Comparison of ENCODE assay signal across 15 mouse cellular contexts in genomic region chr8:85084633-85085032, GRCm38 (mm10). TPM values are rescaled to one million over a fixed set of nuclear protein-coding genes. Genes with fewer than 3 reads are reported as not detected.
DNase-seq lines count a peak whose midpoint lies in the region; ATAC-seq and TF ChIP-seq lines count a peak whose summit lies in the region.
"Had no signal": no experiment of that assay in that cellular context is flagged by ENCODE, and none has a peak within 500 bp of the region (broad histone marks: within the 10 kb centered on the region; RNA-seq: fewer than 3 reads in every experiment).

No protein-coding gene starts in this region.

- peak overlapping the region; percentile 92 for H3K4me2 ChIP-seq in liver, embryonic 11.5 days
- H3K4me2 ChIP-seq in midbrain, embryonic 11.5 days: no peak overlapping the region

- no peak for ATAC-seq in liver, embryonic 11.5 days (replicated peaks; ENCODE audit: low FRiP score)
- ATAC-seq in common myeloid progenitor, adult 5-6 weeks (replicated peaks; ENCODE audit: low read depth, poor library complexity, severe bottlenecking): 0 out of 2 replicates have a peak, but pooled peaks have one; percentile 4
- ATAC-seq in midbrain, embryonic 11.5 days (ENCODE audit: low FRiP score): no peak
- ATAC-seq: forebrain, embryonic 13.5 days had no signal

- peaks cover 26% of the 10 kb centered on the region for H3K4me1 ChIP-seq in liver, embryonic 11.5 days (replicated peaks; ENCODE audit: control insufficient read depth, insufficient read depth, low read length)
- H3K4me1 ChIP-seq in E14TG2a.4 (replicated peaks; ENCODE audit: low read depth, low read length): peaks cover 33% of the 10 kb centered on the region
- peaks cover 7% of the 10 kb centered on the region for H3K4me1 ChIP-seq in midbrain, embryonic 11.5 days (ENCODE audit: control insufficient read depth, insufficient read depth, low read length)

- H3K4me3 ChIP-seq in liver, embryonic 11.5 days (ENCODE audit: low read depth, low read length): peak overlapping the region; percentile 75
- H3K4me3 ChIP-seq in E14TG2a.4 (replicated peaks; ENCODE audit: low read length): peak overlapping the region; percentile 89; the same call in 1 of the 2 replicates
- no peak overlapping the region for H3K4me3 ChIP-seq in midbrain, embryonic 11.5 days (ENCODE audit: low read depth, low read length)
- H3K4me3 ChIP-seq: forebrain, embryonic 13.5 days had no signal

- WGBS in liver, embryonic 11.5 days: 53% methylated on average over 8 of the region's 8 CpGs
- WGBS in midbrain, embryonic 11.5 days: 86% methylated on average over 8 of the region's 8 CpGs

- H3K36me3 ChIP-seq in liver, embryonic 11.5 days (ENCODE audit: control insufficient read depth, insufficient read depth, low read length): peaks cover 6% of the 10 kb centered on the region; the same call in 1 of the 2 replicates
- peaks cover 45% of the 10 kb centered on the region for H3K36me3 ChIP-seq in E14TG2a.4 (ENCODE audit: insufficient read depth, low read length)
- H3K36me3 ChIP-seq in midbrain, embryonic 11.5 days (ENCODE audit: control insufficient read depth, insufficient read depth, low read length): no peaks in the 10 kb centered on the region

- no peak overlapping the region for H3K27ac ChIP-seq in liver, embryonic 11.5 days (ENCODE audit: low read depth, low read length)
- H3K27ac ChIP-seq in midbrain, embryonic 11.5 days (ENCODE audit: low read depth, low read length): no peak overlapping the region
- H3K27ac ChIP-seq: embryonic facial prominence, embryonic 10.5 days; forebrain, embryonic 13.5 days; midbrain, embryonic 12.5 days had no signal

- no peak for DNase-seq in liver, embryonic 11.5 days (ENCODE audit: low spot score)
- no peak for DNase-seq in liver
- peak; percentile 39 to 50 for DNase-seq in monocyte, adult 2 months (ENCODE audit: low read depth in 1 of 2, low spot score in 2 of 2)
- no peak for DNase-seq in frontal cortex, adult 2 months (ENCODE audit: extremely low spot score in 1 of 2, low spot score in 1 of 2)
- DNase-seq in urinary bladder, adult 18-20 months (ENCODE audit: low spot score in 2 of 2): no peak
- DNase-seq in midbrain, embryonic 11.5 days (ENCODE audit: low spot score, missing footprints): no peak
- DNase-seq: adrenal gland, adult 2 months; gastrocnemius, postnatal 36 days; layer of hippocampus, postnatal 36 days had no signal

- no peak for TF ChIP-seq CTCF in E14TG2a.4 (conservative IDR thresholded peaks at IDR 0.05; ENCODE audit: low read length)

- no peaks in the 10 kb centered on the region for H3K9me3 ChIP-seq in liver, embryonic 11.5 days (ENCODE audit: control insufficient read depth, low read length)
- H3K9me3 ChIP-seq in E14TG2a.4 (ENCODE audit: low read length): no peaks in the 10 kb centered on the region
- H3K9me3 ChIP-seq in midbrain, embryonic 11.5 days (ENCODE audit: control insufficient read depth, low read length): no peaks in the 10 kb centered on the region
- H3K9me3 ChIP-seq: embryonic facial prominence, embryonic 10.5 days; forebrain, embryonic 13.5 days; midbrain, embryonic 12.5 days had no signal

- no peak overlapping the region for H3K9ac ChIP-seq in liver, embryonic 11.5 days (ENCODE audit: low read depth, low read length)
- no peak overlapping the region for H3K9ac ChIP-seq in midbrain, embryonic 11.5 days (ENCODE audit: low read length)
- H3K9ac ChIP-seq: forebrain, embryonic 13.5 days; midbrain, embryonic 12.5 days had no signal

- no peaks in the 10 kb centered on the region for H3K27me3 ChIP-seq in liver, embryonic 11.5 days (replicated peaks; ENCODE audit: control insufficient read depth, insufficient read depth, low read length)
- no peaks in the 10 kb centered on the region for H3K27me3 ChIP-seq in E14TG2a.4 (ENCODE audit: insufficient read depth, low read length)
- no peaks in the 10 kb centered on the region for H3K27me3 ChIP-seq in midbrain, embryonic 11.5 days (ENCODE audit: control insufficient read depth, insufficient read depth, low read length)
- H3K27me3 ChIP-seq: forebrain, embryonic 13.5 days had no signal

RNA-seq across cellular contexts. Expression of gene Man2b1, which starts 1.6 kb away (rescaled TPM):
- 38.6 and 40.3 TPM in 2 replicates for polyA plus RNA-seq in liver, embryonic 11.5 days (2014; fragmentation: Nextera tagmentation; extraction: Ambion mirVana)
- 39.6 and 42.0 TPM in 2 replicates for total RNA-seq in common myeloid progenitor, adult 5-6 weeks (2017)
- polyA plus RNA-seq in frontal cortex, adult 2 months (2012; rRNA removed): 40.2 and 46.9 TPM in 2 replicates
- polyA plus RNA-seq in midbrain, embryonic 11.5 days (2014; fragmentation: Nextera tagmentation; extraction: Ambion mirVana): 15.7 and 16.9 TPM in 2 replicates

RNA-seq across cellular contexts. Expression of gene Wdr83, which starts 3.5 kb away (rescaled TPM):
- polyA plus RNA-seq in liver, embryonic 11.5 days (2014; fragmentation: Nextera tagmentation; extraction: Ambion mirVana): 46.4 and 50.4 TPM in 2 replicates
- total RNA-seq in common myeloid progenitor, adult 5-6 weeks (2017): 25.7 and 26.7 TPM in 2 replicates
- 57.8 and 58.2 TPM in 2 replicates for polyA plus RNA-seq in frontal cortex, adult 2 months (2012; rRNA removed)
- polyA plus RNA-seq in midbrain, embryonic 11.5 days (2014; fragmentation: Nextera tagmentation; extraction: Ambion mirVana): 54.3 and 56.1 TPM in 2 replicates

RNA-seq across cellular contexts. Expression of gene Wdr83os, which starts 4.1 kb away (rescaled TPM):
- polyA plus RNA-seq in liver, embryonic 11.5 days (2014; fragmentation: Nextera tagmentation; extraction: Ambion mirVana): 103 and 105 TPM in 2 replicates
- total RNA-seq in common myeloid progenitor, adult 5-6 weeks (2017): 52.3 and 58.1 TPM in 2 replicates
- 110 and 122 TPM in 2 replicates for polyA plus RNA-seq in frontal cortex, adult 2 months (2012; rRNA removed)
- 120 and 135 TPM in 2 replicates for polyA plus RNA-seq in midbrain, embryonic 11.5 days (2014; fragmentation: Nextera tagmentation; extraction: Ambion mirVana)

RNA-seq across cellular contexts. Expression of gene Dhps, which starts 13.1 kb away (rescaled TPM):
- polyA plus RNA-seq in liver, embryonic 11.5 days (2014; fragmentation: Nextera tagmentation; extraction: Ambion mirVana): 72.5 and 73.8 TPM in 2 replicates
- 29.8 and 34.1 TPM in 2 replicates for total RNA-seq in common myeloid progenitor, adult 5-6 weeks (2017)
- 66.6 and 68.7 TPM in 2 replicates for polyA plus RNA-seq in frontal cortex, adult 2 months (2012; rRNA removed)
- polyA plus RNA-seq in midbrain, embryonic 11.5 days (2014; fragmentation: Nextera tagmentation; extraction: Ambion mirVana): 65.5 and 66.8 TPM in 2 replicates

RNA-seq across cellular contexts. Expression of gene Gm5741, which starts 16.9 kb away (rescaled TPM):
- polyA plus RNA-seq in liver, embryonic 11.5 days (2014; fragmentation: Nextera tagmentation; extraction: Ambion mirVana): not detected in 2 replicates
- total RNA-seq in common myeloid progenitor, adult 5-6 weeks (2017): not detected in 2 replicates
- 0.74 TPM in 1 of 2 replicates, not detected in the other for polyA plus RNA-seq in frontal cortex, adult 2 months (2012; rRNA removed)
- 0.53 TPM in 1 of 2 replicates, not detected in the other for polyA plus RNA-seq in midbrain, embryonic 11.5 days (2014; fragmentation: Nextera tagmentation; extraction: Ambion mirVana)
- total RNA-seq: adrenal gland, adult 2 months; gastrocnemius, postnatal 36 days; layer of hippocampus, postnatal 36 days had no signal
- polyA plus RNA-seq: adrenal gland, adult 2 months; embryonic facial prominence, embryonic 10.5 days; heart, postnatal 0 days had no signal

Comparison
In these comparisons a context has a peak if more than half of its experiments do, and no peak if none do; other contexts are left out.
1. DNase-seq: peak in monocyte, adult 2 months (2 of 2); none in liver, embryonic 11.5 days (single experiment), liver (single experiment), frontal cortex, adult 2 months (0 of 2), urinary bladder, adult 18-20 months (0 of 2) and midbrain, embryonic 11.5 days (single experiment).